Mouse (Mus musculus) adrenal gland, postnatal 0 days (tissue): ENCODE measurements around the gene Cysltr2. TPM values are rescaled to one million over a fixed set of nuclear protein-coding genes. Genes with fewer than 3 reads are reported as not detected.

Source experiments
- polyA plus RNA-seq: library from polyadenylated mRNA; unstranded; fragments of >200 nt; fragmentation: Nextera tagmentation; extraction: Ambion mirVana; gene quantifications from 2 replicates; pipeline ENCODE4 v1.2.1, GENCODE M21; 2015

Cysltr2 gene
- 0.71 and 0.81 TPM in 2 replicates for polyA plus RNA-seq

DNA sequence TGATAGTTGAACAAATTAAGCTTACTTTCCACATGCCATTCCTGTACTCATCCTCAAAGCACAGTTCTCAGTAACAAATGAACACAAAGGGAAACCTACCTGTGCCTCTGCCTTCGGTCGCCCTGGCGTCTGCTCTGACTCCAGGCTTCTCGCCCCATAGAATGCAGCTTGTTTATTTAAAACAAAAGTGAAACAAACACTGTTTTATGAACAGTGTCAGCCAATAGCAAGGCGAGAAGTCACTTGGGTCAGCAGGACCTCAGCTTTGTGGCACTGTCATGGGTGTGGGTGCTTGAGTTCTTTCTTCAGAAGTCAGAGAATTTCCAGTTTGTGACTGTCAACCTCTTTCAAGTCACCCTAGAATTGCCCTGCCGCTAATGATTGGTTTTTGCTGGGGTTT lies at the start of gene Cysltr2:
Gene Cysltr2 (minus strand): TSS at position 178 of the 400 bp plus-strand sequence.

Other genes with a start within 250 kb of the Cysltr2 start
- gene Rcbtb2, start 73.9 kb upstream of the Cysltr2 start, polyA plus RNA-seq, result 54.2 and 58.3 TPM in 2 replicates
- gene Lpar6, start 188.8 kb upstream of the Cysltr2 start, polyA plus RNA-seq, result 6.5 and 8.9 TPM in 2 replicates